Mouse (Mus musculus) erythroblast, embryonic 14.5 days (primary cell): ENCODE results near the gene Cd164l2. TPM values are rescaled to one million over a fixed set of nuclear protein-coding genes. Genes with fewer than 3 reads are reported as not detected.

Source experiments
- H3K27me3 ChIP-seq: 2 replicates; pipeline ENCODE4 v1.6.1; 2012; ENCODE audit warnings: inconsistent platforms; ENCODE audit not compliant: control insufficient read depth
- H3K36me3 ChIP-seq: 2 replicates; pipeline ENCODE4 v1.6.1; 2012; ENCODE audit warnings: mild to moderate bottlenecking, inconsistent platforms; ENCODE audit not compliant: control insufficient read depth
- H3K4me1 ChIP-seq: 2 replicates; pipeline ENCODE4 v1.6.1; 2012; ENCODE audit warnings: inconsistent platforms; ENCODE audit not compliant: control insufficient read depth
- H3K4me3 ChIP-seq: replicated peaks from 2 replicates; pipeline ENCODE3; 2012; ENCODE audit warnings: moderate library complexity, mild to moderate bottlenecking, inconsistent platforms
- H3K9me3 ChIP-seq: 2 replicates; pipeline ENCODE4 v1.6.1; 2012; ENCODE audit warnings: low read length, inconsistent platforms, mixed read lengths; ENCODE audit not compliant: control insufficient read depth
- GATA1 ChIP-seq: IDR thresholded peaks from 2 replicates; pipeline ENCODE4 v1.6.1; 2012; ENCODE audit warnings: low read length, inconsistent platforms, mixed read lengths
- TAL1 ChIP-seq: IDR thresholded peaks from 3 replicates; pipeline ENCODE4 v1.6.1; 2012; ENCODE audit warnings: low read length, inconsistent platforms, mixed read lengths
- polyA plus RNA-seq: library from polyadenylated mRNA; stranded (reverse); fragments of >175 nt; gene quantifications from 2 replicates; pipeline ENCODE4 v1.2.3, GENCODE M21; 2012

Gene Cd164l2
- polyA plus RNA-seq, 1 experiment = not detected

DNA sequence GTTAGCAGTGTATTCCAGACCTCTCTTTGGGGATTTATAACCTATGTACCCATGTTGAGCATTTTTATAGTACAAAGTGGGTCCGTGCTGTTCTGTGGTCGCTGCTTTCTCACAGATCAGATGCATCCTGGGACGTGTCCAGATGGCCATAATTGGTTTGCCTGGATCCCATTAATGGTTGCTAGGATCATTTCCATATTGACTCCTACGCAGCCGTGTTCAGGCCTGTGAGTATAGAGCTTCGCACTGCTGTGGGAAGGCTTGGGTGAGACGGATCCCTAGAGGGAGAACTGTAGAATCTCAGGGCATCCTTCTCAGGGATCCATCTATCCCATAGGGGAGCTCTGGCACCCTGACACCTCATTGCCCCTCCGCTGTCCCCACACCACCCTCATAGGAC is 17.7 kb downstream of the Cd164l2 start:
- no peaks in the 10 kb centered on the region for H3K36me3 ChIP-seq
- no peak overlapping the region for H3K4me3 ChIP-seq
- H3K4me1 ChIP-seq = no peaks in the 10 kb centered on the region
- H3K9me3 ChIP-seq = no peaks in the 10 kb centered on the region
- peaks cover 8% of the 10 kb centered on the region for H3K27me3 ChIP-seq
- TF ChIP-seq TAL1 = no peak
- no peak for TF ChIP-seq GATA1

DNA sequence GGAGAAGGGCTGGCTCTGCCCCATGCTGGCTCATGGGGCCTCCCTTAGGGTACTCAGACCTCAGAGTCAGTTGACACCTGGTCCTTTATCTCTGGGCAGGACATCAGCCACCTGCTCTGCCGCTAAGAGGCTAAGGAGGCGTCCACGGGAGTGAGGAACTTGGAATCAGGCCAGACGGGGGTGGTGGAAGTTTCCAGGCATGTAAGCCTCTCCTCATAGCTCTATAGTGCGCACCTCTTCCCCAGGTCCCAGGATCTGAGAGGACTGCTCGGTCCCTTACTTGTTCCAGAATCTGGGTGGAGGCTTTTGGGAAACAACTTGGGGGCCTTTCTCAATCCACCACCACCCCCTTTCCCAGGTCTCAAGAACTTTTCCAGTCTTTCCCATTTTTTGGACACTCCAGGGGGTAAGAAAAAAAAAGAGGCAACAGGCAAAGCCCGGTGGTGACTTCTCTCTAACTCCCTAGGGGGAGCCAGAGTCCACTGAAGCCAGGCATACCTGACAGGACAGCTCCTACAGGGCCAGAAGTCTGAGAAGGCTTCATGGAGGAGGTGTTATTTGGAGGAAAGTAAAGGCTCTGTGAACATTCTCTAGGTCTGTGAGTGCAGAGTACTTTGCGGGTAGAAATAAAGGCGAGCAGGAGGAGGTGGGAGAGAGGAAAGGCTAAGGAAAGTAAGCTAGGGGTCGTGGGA is 21.5 kb downstream of the Cd164l2 start:
- H3K9me3 ChIP-seq = no peaks in the 10 kb centered on the region
- peaks cover 4% of the 10 kb centered on the region for H3K4me1 ChIP-seq
- H3K27me3 ChIP-seq = peaks cover 2% of the 10 kb centered on the region; the same call in 1 of the 2 replicates
- TF ChIP-seq GATA1 (no peak), TAL1 (no peak)
- H3K36me3 ChIP-seq = no peaks in the 10 kb centered on the region
- no peak overlapping the region for H3K4me3 ChIP-seq

GRCm38 (mm10) chr4:133234771-133235170 is 22.8 kb downstream of the Cd164l2 start:
- Histone ChIP-seq H3K4me3 (no peak overlapping the region), H3K4me1 (peaks cover 8% of the 10 kb centered on the region), H3K9me3 (no peaks in the 10 kb centered on the region), H3K27me3 (peaks cover 2% of the 10 kb centered on the region; the same call in 1 of the 2 replicates), H3K36me3 (no peaks in the 10 kb centered on the region)
- no peak for TF ChIP-seq GATA1
- no peak for TF ChIP-seq TAL1

DNA sequence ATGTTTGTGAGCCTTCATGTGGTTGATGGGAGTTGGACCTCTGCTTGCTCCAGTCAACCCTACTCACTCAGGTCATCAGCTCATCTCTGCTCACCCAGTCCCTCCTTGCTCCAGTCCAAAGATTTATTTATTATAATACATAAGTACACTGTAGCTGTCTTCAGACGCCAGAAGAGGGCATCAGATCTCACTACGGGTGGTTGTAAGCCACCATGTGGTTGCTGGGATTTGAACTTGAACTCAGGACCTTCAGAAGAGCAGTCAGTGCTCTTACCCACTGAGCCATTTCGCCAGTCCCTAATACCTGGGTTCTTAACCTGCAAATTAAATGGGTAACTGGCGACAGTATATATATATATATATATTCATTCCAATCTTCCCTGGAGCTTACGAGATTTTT is 23.5 kb downstream of the Cd164l2 start:
- Histone ChIP-seq H3K27me3 (peaks cover 2% of the 10 kb centered on the region; the same call in 1 of the 2 replicates), H3K9me3 (no peaks in the 10 kb centered on the region), H3K36me3 (no peaks in the 10 kb centered on the region), H3K4me3 (no peak overlapping the region), H3K4me1 (peaks cover 14% of the 10 kb centered on the region)
- TF ChIP-seq GATA1 (no peak), TAL1 (no peak)

DNA sequence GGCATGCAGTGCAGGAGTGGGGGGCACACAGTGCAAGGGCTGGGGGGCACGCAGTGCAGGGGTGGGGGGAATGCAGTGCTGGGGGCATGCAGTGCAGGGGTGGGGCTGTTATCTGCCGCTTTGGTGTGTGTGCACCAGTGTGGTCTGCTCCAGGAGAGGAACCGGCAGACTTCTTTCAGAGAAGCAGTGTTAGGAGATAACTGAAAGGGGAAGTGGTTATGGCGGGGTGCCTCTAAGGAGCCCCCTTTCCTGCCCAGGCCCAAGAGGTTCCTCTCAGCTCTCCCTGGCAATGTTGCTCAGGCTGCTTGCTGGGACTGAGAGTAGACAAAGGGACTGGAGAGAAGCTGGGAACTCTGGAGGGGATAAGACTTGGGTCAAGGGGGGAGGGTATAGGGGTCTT is 26.0 kb downstream of the Cd164l2 start:
- H3K36me3 ChIP-seq = no peaks in the 10 kb centered on the region
- peaks cover 39% of the 10 kb centered on the region for H3K4me1 ChIP-seq
- no peak overlapping the region for H3K4me3 ChIP-seq
- no peaks in the 10 kb centered on the region for H3K9me3 ChIP-seq
- TF ChIP-seq TAL1 (no peak), GATA1 (no peak)
- H3K27me3 ChIP-seq = peaks cover 7% of the 10 kb centered on the region

DNA sequence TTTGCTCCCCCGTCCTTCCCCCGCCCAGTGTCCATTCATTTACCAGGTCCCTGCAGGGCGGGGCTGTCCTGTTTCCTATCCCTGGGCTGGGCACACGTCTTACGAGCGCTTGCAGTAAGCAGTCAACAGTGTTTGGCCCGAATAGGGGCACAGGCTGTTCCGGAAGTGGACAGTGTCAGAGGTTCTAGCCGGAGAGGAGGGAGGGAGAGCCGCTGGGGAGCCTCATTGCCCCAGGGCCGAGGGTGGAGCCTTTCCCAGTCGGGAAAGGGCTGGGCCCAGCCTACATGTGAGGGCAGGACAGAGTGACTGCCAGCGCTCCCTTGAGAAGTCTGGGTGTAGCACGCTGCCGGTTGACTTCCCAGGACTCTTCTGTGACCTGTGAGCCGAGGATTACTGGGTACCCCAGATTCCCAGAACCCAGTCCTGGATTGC is 28.6 kb downstream of the Cd164l2 start, which contains the start of gene Map3k6:
Gene Map3k6, plus strand, starts transcription at position 329 of the 432 bp plus-strand sequence.
- peaks cover 12% of the 10 kb centered on the region for H3K27me3 ChIP-seq
- H3K4me3 ChIP-seq = peak within 1 kb of the TSS; percentile 78
- peaks cover 63% of the 10 kb centered on the region for H3K4me1 ChIP-seq
- H3K36me3 ChIP-seq = no peaks in the 10 kb centered on the region
- TF ChIP-seq TAL1 = no peak
- no peak for TF ChIP-seq GATA1
- H3K9me3 ChIP-seq = no peaks in the 10 kb centered on the region

GRCm38 (mm10) chr4:133240934-133241908 is 29.3 kb downstream of the Cd164l2 start:
- peaks cover 10% of the 10 kb centered on the region for H3K27me3 ChIP-seq
- peak overlapping the region; percentile 78 for H3K4me3 ChIP-seq
- no peaks in the 10 kb centered on the region for H3K9me3 ChIP-seq
- H3K4me1 ChIP-seq = peaks cover 70% of the 10 kb centered on the region
- TF ChIP-seq GATA1 (no peak), TAL1 (no peak)
- no peaks in the 10 kb centered on the region for H3K36me3 ChIP-seq

DNA sequence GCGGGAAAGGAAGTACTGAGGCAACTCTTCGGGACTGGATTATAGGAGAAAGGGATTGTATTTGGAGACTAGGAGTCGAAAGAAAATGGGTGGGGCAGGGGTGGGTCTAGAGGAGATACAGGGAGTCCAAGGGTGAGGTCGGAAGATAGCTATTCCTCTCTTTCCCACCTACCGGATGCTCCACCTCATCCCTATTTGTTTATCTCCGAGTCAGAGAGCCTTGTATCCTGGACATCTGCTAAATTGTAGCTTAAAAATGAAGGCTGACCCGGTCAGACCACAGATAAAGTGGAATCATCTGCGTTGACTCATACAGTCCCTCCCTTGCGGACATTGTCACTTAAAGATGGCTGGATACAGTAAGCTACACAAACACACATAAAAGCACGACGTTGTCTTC is 30.0 kb downstream of the Cd164l2 start:
- TF ChIP-seq TAL1 = no peak
- H3K4me3 ChIP-seq = peak overlapping the region; percentile 78
- peaks cover 11% of the 10 kb centered on the region for H3K27me3 ChIP-seq
- H3K4me1 ChIP-seq = peaks cover 76% of the 10 kb centered on the region
- H3K9me3 ChIP-seq = no peaks in the 10 kb centered on the region
- H3K36me3 ChIP-seq = no peaks in the 10 kb centered on the region

- no peaks in the 10 kb centered on the region for H3K9me3 ChIP-seq
- TF ChIP-seq TAL1 (no peak), GATA1 (no peak)
- peaks cover 16% of the 10 kb centered on the region for H3K27me3 ChIP-seq
- H3K4me3 ChIP-seq = no peak overlapping the region
- peaks cover 84% of the 10 kb centered on the region for H3K4me1 ChIP-seq
- no peaks in the 10 kb centered on the region for H3K36me3 ChIP-seq
Measured at GRCm38 (mm10) chr4:133242710-133243109, 30.8 kb downstream of the Cd164l2 start.
